Mouse (Mus musculus) large intestine, adult 2 months (tissue): ENCODE measurements around the gene Ssr1. TPM values are rescaled to one million over a fixed set of nuclear protein-coding genes. Genes with fewer than 3 reads are reported as not detected.

Experiments used
- DNase-seq: peaks from one replicate; pipeline ENCODE4 v3.0.0-alpha.2; 2012; ENCODE audit warnings: low read depth, low spot score
- WGBS: fragments of 180-500 bp; shearing (Covaris S2); methylation state at CpG from one replicate; pipeline ENCODE4 v1.1.7; 2018; 5-methylcytosine and 5-hydroxymethylcytosine counted together
- polyA plus RNA-seq: library from polyadenylated mRNA; depleted of rRNA; stranded (reverse); fragments of >200 nt; gene quantifications from 2 replicates; pipeline ENCODE4 v1.2.3, GENCODE M21; 2012; rRNA removed

Ssr1 gene
- polyA plus RNA-seq, result 11.2 TPM in 2 replicates

- WGBS, result under 1% methylated on average over 89 of the region's 89 CpGs
These were observed at the start of gene Ssr1 for GRCm38 (mm10) chr13:37993704-37994404. Gene Ssr1, minus strand, starts transcription at chr13:37994217.

GRCm38 (mm10) chr13:38037811-38038210 is 43.8 kb upstream of the Ssr1 start:
- WGBS, result 14% methylated on average over 12 of the region's 12 CpGs
- no peak for DNase-seq

More at GRCm38 (mm10) chr13:37993704-37994404, at the start of gene Ssr1:
- DNase-seq, result peak; percentile 72

GRCm38 (mm10) chr13:38037044-38037687 is 43.1 kb upstream of the Ssr1 start, which contains the start of gene Cage1:
Gene Cage1, minus strand, starts transcription at chr13:38037069.
- DNase-seq, result peak; percentile 95
- WGBS, result under 1% methylated on average over 47 of the region's 47 CpGs

- DNase-seq, result no peak
- WGBS, result 7% methylated on average over 37 of the region's 37 CpGs
These were observed 42.5 kb upstream of the Ssr1 start, which contains the start of gene Riok1 for GRCm38 (mm10) chr13:38036343-38037043. Gene Riok1, plus strand, starts transcription at chr13:38036995.

- 72% methylated on average over 4 of the region's 4 CpGs for WGBS
- no peak for DNase-seq
These were observed 34.4 kb upstream of the Ssr1 start for GRCm38 (mm10) chr13:38028407-38028806.

- 64% methylated on average over 6 of the region's 6 CpGs for WGBS
- no peak for DNase-seq
These were observed 33.7 kb upstream of the Ssr1 start for GRCm38 (mm10) chr13:38027618-38028248.

GRCm38 (mm10) chr13:38025874-38026273 is 31.9 kb upstream of the Ssr1 start:
- no peak for DNase-seq

GRCm38 (mm10) chr13:38018791-38019190 is 24.8 kb upstream of the Ssr1 start:
- DNase-seq, result no peak
- WGBS, result 65% methylated on average over 3 of the region's 3 CpGs

More at GRCm38 (mm10) chr13:38025874-38026273, 31.9 kb upstream of the Ssr1 start:
- WGBS, result 51% methylated on average over 4 of the region's 4 CpGs

- DNase-seq, result no peak
- WGBS, result 88% methylated on average over 4 of the region's 4 CpGs
These were observed 21.6 kb upstream of the Ssr1 start for GRCm38 (mm10) chr13:38015591-38015990.

GRCm38 (mm10) chr13:38012436-38012835 is 18.4 kb upstream of the Ssr1 start:
- no peak for DNase-seq

GRCm38 (mm10) chr13:38010444-38010910 is 16.5 kb upstream of the Ssr1 start:
- WGBS, result 74% methylated on average over 5 of the region's 5 CpGs
- DNase-seq, result no peak

More at GRCm38 (mm10) chr13:38012436-38012835, 18.4 kb upstream of the Ssr1 start:
- 73% methylated on average over 5 of the region's 5 CpGs for WGBS

GRCm38 (mm10) chr13:38009721-38010408 is 15.8 kb upstream of the Ssr1 start:
- WGBS, result 83% methylated on average over 5 of the region's 5 CpGs
- no peak for DNase-seq

GRCm38 (mm10) chr13:38007972-38008371 is 14.0 kb upstream of the Ssr1 start:
- no peak for DNase-seq
- WGBS, result 89% methylated on average over 2 of the region's 2 CpGs

GRCm38 (mm10) chr13:38002461-38002860 is 8.4 kb upstream of the Ssr1 start:
- 41% methylated on average over 1 of the region's 1 CpGs for WGBS
- no peak for DNase-seq

- DNase-seq, result peak; percentile 25
- 53% methylated on average over 3 of the region's 3 CpGs for WGBS
These were observed 5.7 kb upstream of the Ssr1 start for GRCm38 (mm10) chr13:37999713-38000112.

- WGBS, result 8% methylated on average over 7 of the region's 7 CpGs
- DNase-seq, result no peak
These were observed 360 bp upstream of the Ssr1 start for GRCm38 (mm10) chr13:37994405-37994749.

GRCm38 (mm10) chr13:37993376-37993703 is 677 bp downstream of the Ssr1 start:
- no peak for DNase-seq
- under 1% methylated on average over 17 of the region's 17 CpGs for WGBS

GRCm38 (mm10) chr13:37992638-37993371 is 1.2 kb downstream of the Ssr1 start:
- 10% methylated on average over 10 of the region's 10 CpGs for WGBS
- DNase-seq, result no peak

GRCm38 (mm10) chr13:37989701-37990100 is 4.3 kb downstream of the Ssr1 start:
- DNase-seq, result no peak
- WGBS, result 82% methylated on average over 8 of the region's 8 CpGs
